Mouse (Mus musculus) heart, embryonic 12.5 days (tissue): ENCODE measurements around the gene Vmn1r117. TPM values are rescaled to one million over a fixed set of nuclear protein-coding genes. Genes with fewer than 3 reads are reported as not detected.
"Not testable (repeated sequence)": the region's sequence is repeated elsewhere in the genome, so short reads cannot be mapped to it uniquely, and the experiment has no call there.

ENCODE experiments used
- ATAC-seq: fragments of 200-750 bp; cut with Nextera tagmentation; 2 replicates; pipeline ENCODE4 v1.8.0; 2017; ENCODE audit warnings: moderate TSS enrichment, moderate library complexity; ENCODE audit not compliant: insufficient number of reproducible peaks, low FRiP score
- H3K27ac ChIP-seq: fragments of 300-500 bp; sonication (generic); 2 replicates; pipeline ENCODE4 v1.5.1; 2016; ENCODE audit warnings: mild to moderate bottlenecking, moderate library complexity; ENCODE audit not compliant: poor library complexity, severe bottlenecking
- H3K27me3 ChIP-seq: fragments of 300-500 bp; sonication (generic); replicated peaks from 2 replicates; pipeline ENCODE4 v1.6.1; 2016; ENCODE audit warnings: mild to moderate bottlenecking, moderate library complexity
- H3K36me3 ChIP-seq: fragments of 300-500 bp; sonication (generic); 2 replicates; pipeline ENCODE4 v1.6.1; 2016; ENCODE audit warnings: mild to moderate bottlenecking, moderate library complexity
- H3K4me1 ChIP-seq: fragments of 300-500 bp; sonication (generic); replicated peaks from 2 replicates; pipeline ENCODE4 v1.6.1; 2016; ENCODE audit warnings: mild to moderate bottlenecking
- H3K4me2 ChIP-seq: fragments of 300-500 bp; sonication (generic); 2 replicates; pipeline ENCODE4 v1.6.1; 2016; ENCODE audit warnings: mild to moderate bottlenecking, moderate library complexity
- H3K4me3 ChIP-seq: fragments of 300-500 bp; sonication (generic); 2 replicates; pipeline ENCODE4 v1.5.1; 2016; ENCODE audit warnings: mild to moderate bottlenecking
- H3K9ac ChIP-seq: fragments of 300-500 bp; sonication (generic); 2 replicates; pipeline ENCODE4 v1.6.1; 2016; ENCODE audit warnings: mild to moderate bottlenecking, moderate library complexity
- H3K9me3 ChIP-seq: fragments of 300-500 bp; sonication (generic); replicated peaks from 2 replicates; pipeline ENCODE4 v1.6.1; 2016; ENCODE audit warnings: mild to moderate bottlenecking, moderate library complexity
- WGBS: fragments of 180-500 bp; shearing (Covaris S2); methylation state at CpG from one replicate; pipeline ENCODE4 v1.1.7; 2016; 5-methylcytosine and 5-hydroxymethylcytosine counted together
- polyA plus RNA-seq: library from polyadenylated mRNA; unstranded; fragments of >200 nt; fragmentation: Nextera tagmentation; extraction: Ambion mirVana; gene quantifications from 2 replicates; pipeline ENCODE4 v1.2.1, GENCODE M21; 2016

Vmn1r117 gene
- polyA plus RNA-seq, result not detected in 2 replicates

DNA sequence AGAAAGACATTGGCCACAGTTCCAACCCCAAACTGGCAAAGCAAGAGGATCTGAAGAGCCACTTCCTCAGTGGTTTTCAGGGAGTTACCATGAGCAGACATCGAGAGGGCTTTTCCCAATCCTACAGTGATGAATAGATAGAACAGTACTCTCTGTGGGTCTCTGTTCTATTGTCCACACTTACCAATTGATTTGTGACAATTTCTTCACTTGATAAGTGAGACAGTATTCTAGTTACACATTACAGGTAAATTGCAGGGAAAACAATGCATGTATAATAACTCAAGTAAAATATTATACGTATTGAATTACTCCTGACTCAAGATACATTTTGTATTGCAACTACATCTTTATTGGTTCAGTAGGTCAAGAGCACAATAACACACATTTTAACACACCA is at the start of gene Vmn1r117:
Vmn1r117 (minus strand) TSS at position 101 of the 400 bp plus-strand sequence.
- not testable (repeated sequence) for H3K9me3 ChIP-seq, H3K4me1 ChIP-seq, H3K36me3 ChIP-seq, H3K4me2 ChIP-seq, H3K9ac ChIP-seq, H3K27ac ChIP-seq, H3K4me3 ChIP-seq, H3K27me3 ChIP-seq, ATAC-seq
- WGBS, result no CpG with 5 or more reads among the region's 2 CpGs

GRCm38 (mm10) chr7:20912247-20912646 is 28.3 kb upstream of the Vmn1r117 start, which contains the start of gene Vmn1r118:
Vmn1r118 (minus strand) TSS chr7:20912347.
- not testable (repeated sequence) for H3K36me3 ChIP-seq, H3K4me1 ChIP-seq, ATAC-seq, H3K4me3 ChIP-seq, H3K9ac ChIP-seq, H3K9me3 ChIP-seq, H3K4me2 ChIP-seq, H3K27me3 ChIP-seq, H3K27ac ChIP-seq
- WGBS, result no CpG with 5 or more reads among the region's 2 CpGs

DNA sequence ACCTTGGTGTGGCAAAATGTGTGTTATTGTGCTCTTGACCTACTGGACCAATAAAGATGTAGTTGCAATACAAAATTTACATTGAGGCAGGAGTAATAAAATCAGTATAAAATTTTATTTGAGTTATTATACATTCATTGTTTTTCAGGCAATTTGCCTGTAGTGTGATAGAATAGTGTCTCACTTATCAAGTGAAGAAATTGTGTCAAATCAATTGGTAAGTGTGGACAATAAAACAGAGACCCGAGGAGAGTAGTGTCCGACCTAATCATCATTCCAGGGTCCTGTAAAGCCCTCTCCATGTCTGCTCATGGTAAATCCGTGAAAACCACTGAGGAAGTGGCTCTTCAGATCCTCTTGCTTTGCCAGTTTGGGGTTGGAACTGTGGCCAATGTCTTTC is 12.0 kb downstream of the Vmn1r117 start, which contains the start of gene Vmn1r116:
Vmn1r116 (plus strand) TSS at position 301 of the 400 bp plus-strand sequence.
- WGBS, result 54% methylated on average over 3 of the region's 3 CpGs
- H3K9ac ChIP-seq, H3K4me2 ChIP-seq, H3K4me3 ChIP-seq, H3K27me3 ChIP-seq, H3K9me3 ChIP-seq, H3K36me3 ChIP-seq, ATAC-seq, H3K4me1 ChIP-seq, H3K27ac ChIP-seq: not testable (repeated sequence)

DNA sequence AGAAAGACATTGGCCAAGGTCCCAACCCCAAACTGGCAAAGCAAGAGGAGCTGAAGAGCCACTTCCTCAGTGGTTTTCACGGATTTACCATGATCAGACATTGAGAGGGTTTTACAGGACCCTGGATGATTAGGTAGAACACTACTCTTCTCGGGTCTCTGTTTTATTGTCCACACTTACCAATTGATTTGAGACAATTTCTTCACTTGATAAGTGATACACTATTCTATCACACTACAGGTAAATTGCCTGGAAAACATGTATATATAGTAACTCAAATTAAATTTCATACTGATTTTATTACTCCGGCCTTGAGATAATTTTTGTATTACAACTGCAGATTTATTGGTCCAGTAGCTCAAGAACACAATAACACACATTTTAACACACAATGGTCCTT is 39.0 kb downstream of the Vmn1r117 start, which contains the start of gene Vmn1r115:
Vmn1r115 (minus strand) TSS at position 101 of the 400 bp plus-strand sequence.
- H3K4me3 ChIP-seq, H3K36me3 ChIP-seq, H3K9ac ChIP-seq, H3K4me1 ChIP-seq, H3K4me2 ChIP-seq, H3K27ac ChIP-seq, ATAC-seq, H3K9me3 ChIP-seq, H3K27me3 ChIP-seq: not testable (repeated sequence)
- WGBS, result 88% methylated on average over 1 of the region's 3 CpGs

Other genes starting within 250 kb of the Vmn1r117 start
- gene Vmn1r107, start 215.2 kb downstream of the Vmn1r117 start, polyA plus RNA-seq, result not detected in 2 replicates
- not detected in 2 replicates for gene Vmn1r111, start 180.9 kb downstream of the Vmn1r117 start, polyA plus RNA-seq
- gene Gm10668, start 153.5 kb downstream of the Vmn1r117 start, polyA plus RNA-seq, result not detected in 2 replicates
- gene Vmn1r112, start 112.9 kb downstream of the Vmn1r117 start, polyA plus RNA-seq, result not detected in 2 replicates
- gene Vmn1r113, start 96.8 kb downstream of the Vmn1r117 start, polyA plus RNA-seq, result not detected in 2 replicates
- not detected in 2 replicates for gene Vmn1r114, start 71.9 kb downstream of the Vmn1r117 start, polyA plus RNA-seq
- not detected in 2 replicates for gene Vmn1r115, start 39.1 kb downstream of the Vmn1r117 start, polyA plus RNA-seq
- gene Vmn1r116, start 11.9 kb downstream of the Vmn1r117 start, polyA plus RNA-seq, result not detected in 2 replicates
- not detected in 2 replicates for gene Vmn1r118, start 28.2 kb upstream of the Vmn1r117 start, polyA plus RNA-seq
- not detected in 2 replicates for gene Vmn1r119, start 128.3 kb upstream of the Vmn1r117 start, polyA plus RNA-seq
- gene Vmn1r120, start 169.7 kb upstream of the Vmn1r117 start, polyA plus RNA-seq, result not detected in 2 replicates
- not detected in 2 replicates for gene Vmn1r121, start 214.4 kb upstream of the Vmn1r117 start, polyA plus RNA-seq